Mouse (Mus musculus) heart, postnatal 14 days (tissue): ENCODE data around the gene Phactr3. TPM values are rescaled to one million over a fixed set of nuclear protein-coding genes. Genes with fewer than 3 reads are reported as not detected.

Experiments used
- DNase-seq, 2 experiments: peaks; one replicate each; pipeline ENCODE4 v3.0.0; 2021 to 2022
- intact Hi-C: fragments of 180-260 bp; cut with DNase I; formaldehyde crosslinking; loops from one replicate; pipeline ENCODE4 v1.15.1; 2025
- total RNA-seq, 2 experiments: library from RNA; stranded (reverse); gene quantifications; 2 replicates each; pipeline ENCODE4 v1.2.3; 2021

Gene Phactr3
- total RNA-seq, 2 experiments from 2014 or later, result 1.2 to 1.4 TPM

- no peak for DNase-seq
- intact Hi-C loops, result no loop called here
These were observed 126.1 kb downstream of the Phactr3 start for GRCm38 (mm10) chr2:178244866-178245265.

GRCm38 (mm10) chr2:178245841-178246240 is 127.1 kb downstream of the Phactr3 start:
- DNase-seq, result no peak
- intact Hi-C loops, result no loop called here

DNA sequence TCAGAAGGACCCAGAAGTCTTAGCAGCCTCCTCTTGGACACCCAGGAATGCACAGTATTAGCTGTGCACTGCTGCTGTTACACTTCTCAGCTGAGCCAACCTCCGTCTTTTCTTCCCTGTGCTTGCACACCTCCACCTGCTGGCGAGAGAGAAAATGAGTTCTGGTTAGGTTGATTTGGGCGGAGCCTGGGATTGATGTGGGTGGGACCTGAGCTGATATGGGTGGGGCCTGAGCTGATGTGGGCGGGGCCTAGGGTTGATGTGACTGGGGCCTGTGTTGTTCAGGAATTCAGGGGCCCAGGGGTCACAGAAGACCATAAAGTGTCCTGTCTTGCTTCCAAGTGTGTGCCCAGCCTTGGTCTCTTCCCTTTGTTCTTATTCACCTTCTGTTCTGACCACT is 128.0 kb downstream of the Phactr3 start:
- peak in 1 of 2 experiments; percentile 28 for DNase-seq
- intact Hi-C loops, result no loop called here

DNA sequence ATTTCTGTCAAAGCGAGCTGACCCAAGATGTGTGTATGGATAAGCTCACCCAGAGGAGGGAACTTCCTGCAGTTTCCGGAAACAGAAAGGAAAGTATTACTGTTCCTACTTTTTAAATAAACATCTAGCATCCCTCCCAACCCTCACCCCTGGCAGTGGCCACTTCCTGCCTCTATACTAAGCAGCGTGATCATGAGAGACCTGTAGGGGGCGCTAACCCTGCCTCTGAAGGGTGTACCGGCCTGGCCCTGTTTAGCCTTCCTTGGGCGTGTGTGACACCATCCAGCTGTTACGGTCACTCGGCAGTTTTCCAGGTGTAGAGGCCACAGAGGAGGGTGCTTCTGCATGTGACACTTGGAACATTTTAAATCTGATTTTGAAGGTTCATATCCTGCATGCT is 128.5 kb downstream of the Phactr3 start:
- intact Hi-C loops, result no loop called here
- DNase-seq, result peak in 1 of 2 experiments; percentile 6

GRCm38 (mm10) chr2:178257117-178257825 is 138.5 kb downstream of the Phactr3 start:
- intact Hi-C loops, result no loop called here
- DNase-seq, result no peak

- no peak for DNase-seq
- intact Hi-C loops, result no loop called here
These were observed 139.3 kb downstream of the Phactr3 start for GRCm38 (mm10) chr2:178257986-178258555.

- no peak for DNase-seq
These were observed 144.3 kb downstream of the Phactr3 start for GRCm38 (mm10) chr2:178263055-178263454.

GRCm38 (mm10) chr2:178264389-178264788 is 145.6 kb downstream of the Phactr3 start:
- intact Hi-C loops, result loop anchor here (1.0 kb wide), 1 partner anchor 127 kb away; no protein-coding TSS in a partner anchor
- DNase-seq, result peak; percentile 79 to 86

More at GRCm38 (mm10) chr2:178263055-178263454, 144.3 kb downstream of the Phactr3 start:
- intact Hi-C loops, result no loop called here

- intact Hi-C loops, result no loop called here
- DNase-seq, result peak; percentile 9 to 11
These were observed 146.7 kb downstream of the Phactr3 start for GRCm38 (mm10) chr2:178265454-178265853.

GRCm38 (mm10) chr2:178270794-178271193 is 152.0 kb downstream of the Phactr3 start:
- intact Hi-C loops, result no loop called here

GRCm38 (mm10) chr2:178272350-178272749 is 153.6 kb downstream of the Phactr3 start:
- intact Hi-C loops, result no loop called here

More at GRCm38 (mm10) chr2:178270794-178271193, 152.0 kb downstream of the Phactr3 start:
- DNase-seq, result no peak

DNA sequence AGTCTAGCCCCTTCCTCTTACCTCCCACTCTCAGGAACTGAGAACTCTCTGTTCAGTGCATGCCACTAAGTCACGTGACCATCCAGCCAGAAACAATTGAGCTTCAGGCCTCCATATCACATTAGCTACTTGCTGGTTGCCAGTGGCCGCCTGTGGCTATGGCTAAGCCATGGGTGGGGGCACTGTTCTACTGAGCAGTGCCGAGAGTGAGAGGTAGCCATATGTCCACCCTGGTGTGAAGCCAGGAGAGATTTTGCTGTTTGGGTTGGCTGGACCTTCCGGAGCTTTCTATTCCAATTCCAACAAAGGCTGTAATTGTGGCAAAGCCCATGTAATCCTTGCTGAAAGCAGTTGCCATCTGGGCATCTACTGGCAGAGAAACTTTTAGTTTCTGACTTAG is 155.4 kb downstream of the Phactr3 start:
- intact Hi-C loops, result no loop called here
- DNase-seq, result no peak

More at GRCm38 (mm10) chr2:178272350-178272749, 153.6 kb downstream of the Phactr3 start:
- DNase-seq, result no peak

DNA sequence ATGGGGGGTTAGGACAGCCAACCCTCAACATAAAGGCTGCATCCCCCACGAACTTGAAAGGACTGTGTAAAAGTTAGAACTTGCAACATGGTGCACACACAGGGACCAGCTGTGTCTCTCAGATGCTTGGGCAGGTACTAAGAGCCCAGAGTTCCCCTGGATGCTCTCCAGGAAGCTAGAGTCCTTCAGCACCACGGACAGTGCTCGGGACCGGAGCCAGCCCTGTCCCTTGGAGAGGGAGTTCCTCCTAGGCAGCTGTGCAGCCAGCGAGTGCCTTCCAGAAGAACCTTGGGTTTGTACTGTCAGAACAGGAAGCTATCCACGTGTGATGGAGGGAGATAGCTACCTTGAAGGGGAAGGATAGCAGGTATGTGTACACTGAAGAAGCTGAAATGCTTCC is 158.4 kb downstream of the Phactr3 start:
- intact Hi-C loops, result no loop called here
- DNase-seq, result peak; percentile 75 to 84

DNA sequence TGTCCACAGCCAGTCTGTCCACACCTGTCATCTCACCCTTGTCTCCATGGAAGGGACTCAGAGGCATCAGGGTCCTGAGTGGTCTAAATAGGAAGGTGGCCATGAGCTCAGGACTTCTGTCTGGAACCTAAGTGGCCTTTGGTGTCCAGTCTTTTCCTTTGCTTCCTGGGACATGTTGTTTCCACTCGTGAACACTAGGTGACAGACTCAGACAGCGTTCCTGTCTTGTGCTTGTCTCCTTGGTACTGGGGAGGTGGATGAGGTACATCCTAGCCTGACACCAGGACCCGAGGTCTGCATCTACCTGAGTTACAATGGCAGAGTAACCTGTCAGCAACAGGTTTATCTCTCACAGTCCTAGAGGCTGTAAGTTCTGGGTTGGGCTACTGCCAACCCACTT is 162.4 kb downstream of the Phactr3 start:
- intact Hi-C loops, result no loop called here
- no peak for DNase-seq

- intact Hi-C loops, result loop anchor here (2.0 kb wide), 1 partner anchor 52 kb away; no protein-coding TSS in a partner anchor
- peak; percentile 4 to 35 for DNase-seq
These were observed 168.5 kb downstream of the Phactr3 start for GRCm38 (mm10) chr2:178287285-178287684.

DNA sequence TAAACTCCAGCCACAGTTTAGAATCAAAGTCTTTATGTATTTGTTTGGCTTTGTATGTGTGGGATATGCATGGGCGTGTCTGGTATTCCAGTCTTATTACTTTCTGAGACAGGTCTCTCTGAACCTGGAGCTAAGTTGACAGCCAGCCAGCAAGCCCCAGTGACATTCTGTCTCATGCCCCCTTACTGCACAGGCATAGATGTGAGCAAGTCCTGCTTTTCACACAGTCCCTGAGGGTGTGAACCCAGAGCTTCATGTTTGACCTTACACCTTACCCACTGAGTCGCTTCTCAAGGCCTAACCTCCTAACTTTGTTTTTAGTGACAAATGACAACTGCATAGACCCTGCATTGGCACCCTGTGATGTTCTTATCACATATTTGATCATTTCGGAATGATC is 169.9 kb downstream of the Phactr3 start:
- DNase-seq, result no peak
- intact Hi-C loops, result no loop called here

- intact Hi-C loops, result no loop called here
- no peak for DNase-seq
These were observed 184.8 kb downstream of the Phactr3 start for GRCm38 (mm10) chr2:178303453-178304187.

- intact Hi-C loops, result no loop called here
- DNase-seq, result no peak
These were observed 185.4 kb downstream of the Phactr3 start for GRCm38 (mm10) chr2:178304188-178304529.

DNA sequence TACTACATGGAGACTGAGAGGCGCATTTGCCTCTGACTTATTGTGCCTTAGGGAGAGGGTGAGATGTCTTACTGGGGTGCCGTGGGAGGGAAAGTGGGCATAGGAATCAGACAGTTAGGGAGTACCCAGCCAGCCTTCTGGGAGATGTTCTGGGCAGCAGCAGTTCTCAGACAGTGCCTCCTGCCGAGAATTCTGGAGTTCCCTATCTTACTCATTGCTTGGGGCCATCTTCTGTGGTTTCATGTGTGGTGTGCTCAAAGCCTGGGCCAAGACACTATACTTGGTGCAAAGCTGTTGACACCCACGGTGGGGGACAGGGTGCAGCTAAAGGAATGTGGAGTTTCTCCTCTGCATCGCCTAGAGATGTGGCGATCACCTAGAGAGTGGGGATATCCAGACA is 185.9 kb downstream of the Phactr3 start:
- DNase-seq, result no peak
- intact Hi-C loops, result no loop called here

- intact Hi-C loops, result no loop called here
- no peak for DNase-seq
These were observed 194.8 kb downstream of the Phactr3 start for GRCm38 (mm10) chr2:178313539-178313938.

GRCm38 (mm10) chr2:178316281-178316680 is 197.5 kb downstream of the Phactr3 start:
- no peak for DNase-seq
- intact Hi-C loops, result no loop called here
